Mouse (Mus musculus) liver, adult 2 months (tissue): ENCODE measurements at regions not wholly inside any gene's neighbourhood (a gene's known extent, or its start where the extent isn't known, plus 50 kb on each side); places are given as distances from the start of the nearest gene placed in this dataset.

Experiments
- CTCF ChIP-seq: fragments of 200-500 bp; IDR thresholded peaks from 2 replicates; pipeline ENCODE4 v1.5.1; 2011; ENCODE audit warnings: low read depth, low read length, control low read depth
- POLR2A ChIP-seq: fragments of 200-500 bp; IDR thresholded peaks from 2 replicates; pipeline ENCODE4 v1.6.1; 2011; ENCODE audit warnings: low read length, control low read depth; ENCODE audit not compliant: insufficient read depth; ENCODE audit errors: extremely low read depth

GRCm38 (mm10) chr12:50873390-50874023 lies 224.6 kb upstream of the Prkd1 start:
- TF ChIP-seq CTCF (no peak), POLR2A (no peak)
